Mouse (Mus musculus) E14TG2a.4 (cell line): Measurements from ENCODE around the gene Trim25.

Experiments
- CTCF ChIP-seq: conservative IDR thresholded peaks from 2 replicates; pipeline ENCODE4 v1.5.1; 2014; ENCODE audit warnings: low read length
- NANOG ChIP-seq: IDR thresholded peaks from 2 replicates; pipeline ENCODE4 v1.6.1; 2014; ENCODE audit warnings: borderline replicate concordance, low read length, mixed read lengths
- POU5F1 ChIP-seq: IDR thresholded peaks from 2 replicates; pipeline ENCODE4 v1.6.1; 2014; ENCODE audit warnings: low read length, borderline replicate concordance

GRCm38 (mm10) chr11:89023477-89023876 is 24.3 kb downstream of the Trim25 start:
- TF ChIP-seq CTCF: no peak
- TF ChIP-seq NANOG: no peak
- no peak for TF ChIP-seq POU5F1
